In the genomic region with DNA sequence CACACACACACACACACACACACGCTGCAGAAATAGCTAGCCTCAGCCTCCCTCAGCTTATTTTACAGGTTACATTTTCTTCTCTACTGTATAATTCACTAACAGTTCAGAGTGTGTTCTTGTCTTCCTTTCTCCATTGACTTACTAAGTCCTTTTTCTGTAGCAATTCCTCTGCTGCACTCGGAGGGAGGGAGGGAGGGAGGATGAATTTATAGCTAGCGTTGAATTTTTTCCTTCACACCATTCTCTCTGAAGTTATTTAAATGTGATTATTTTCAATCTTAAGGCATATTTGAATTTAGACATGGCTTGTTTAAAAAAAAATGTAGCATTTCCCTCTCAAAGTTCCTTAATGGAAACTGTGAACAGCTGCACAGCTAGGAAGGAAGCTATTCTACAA, we compare ENCODE assay signal across 23 mouse cellular contexts. TPM values are rescaled to one million over a fixed set of nuclear protein-coding genes. Genes with fewer than 3 reads are reported as not detected.
DNase-seq lines count a peak whose midpoint lies in the region; ATAC-seq and TF ChIP-seq lines count a peak whose summit lies in the region.
"Had no signal": no experiment of that assay in that cellular context is flagged by ENCODE, and none has a peak within 500 bp of the region (broad histone marks: within the 10 kb centered on the region; RNA-seq: fewer than 3 reads in every experiment).

No protein-coding gene starts in this region.

- H3K27me3 ChIP-seq in heart, embryonic 12.5 days (replicated peaks), result no peaks in the 10 kb centered on the region
- H3K27me3 ChIP-seq in heart, embryonic 15.5 days, result no peaks in the 10 kb centered on the region
- H3K27me3 ChIP-seq in limb, embryonic 15.5 days, result no peaks in the 10 kb centered on the region
- H3K27me3 ChIP-seq in limb, embryonic 10.5 days (ENCODE audit: low read depth, poor library complexity, severe bottlenecking), result no peaks in the 10 kb centered on the region
- H3K27me3 ChIP-seq: embryonic facial prominence, embryonic 12.5 days; embryonic facial prominence, embryonic 15.5 days; forebrain, embryonic 12.5 days; forebrain, embryonic 15.5 days; hindbrain, embryonic 13.5 days; intestine, embryonic 15.5 days had no signal

- no peak for DNase-seq in heart, adult 18-20 months
- no peak for DNase-seq in heart, postnatal 4 days
- no peak for DNase-seq in limb, embryonic 10.5 days (ENCODE audit: low spot score)
- no peak for DNase-seq in kidney, postnatal 36 days
- DNase-seq: adrenal gland, adult 2 months; adrenal gland, postnatal 14 days; cerebellum, adult 18-20 months; cerebellum, adult 9-10 months; cerebellum, postnatal 14 days; gastrocnemius, postnatal 25 days; kidney, adult 11 months had no signal

- H3K4me1 ChIP-seq in heart, embryonic 12.5 days (replicated peaks), result peaks cover 22% of the 10 kb centered on the region
- H3K4me1 ChIP-seq in heart, embryonic 15.5 days (replicated peaks), result peaks cover 17% of the 10 kb centered on the region
- H3K4me1 ChIP-seq in limb, embryonic 15.5 days, result peaks cover 6% of the 10 kb centered on the region; the same call in 1 of the 2 replicates
- no peaks in the 10 kb centered on the region for H3K4me1 ChIP-seq in limb, embryonic 10.5 days
- peaks cover 19% of the 10 kb centered on the region for H3K4me1 ChIP-seq in olfactory bulb, adult 2 months (ENCODE audit: control insufficient read depth, insufficient read depth, low read length)
- H3K4me1 ChIP-seq: forebrain, embryonic 12.5 days; forebrain, embryonic 15.5 days; hindbrain, embryonic 10.5 days; hindbrain, embryonic 13.5 days had no signal

- H3K4me3 ChIP-seq in heart, embryonic 12.5 days, result no peak overlapping the region
- no peak overlapping the region for H3K4me3 ChIP-seq in heart, embryonic 15.5 days
- H3K4me3 ChIP-seq in limb, embryonic 15.5 days, result no peak overlapping the region
- H3K4me3 ChIP-seq in limb, embryonic 10.5 days, result no peak overlapping the region
- H3K4me3 ChIP-seq in olfactory bulb, adult 2 months (ENCODE audit: insufficient read depth, low read depth, low read length), result no peak overlapping the region
- H3K4me3 ChIP-seq: embryonic facial prominence, embryonic 12.5 days; embryonic facial prominence, embryonic 15.5 days; forebrain, embryonic 12.5 days; forebrain, embryonic 15.5 days; hindbrain, embryonic 10.5 days; hindbrain, embryonic 13.5 days; intestine, embryonic 15.5 days had no signal

- 87% methylated on average over 3 of the region's 3 CpGs for WGBS in heart, embryonic 12.5 days
- 71% methylated on average over 3 of the region's 3 CpGs for WGBS in heart, embryonic 15.5 days
- WGBS in limb, embryonic 15.5 days, result 68% methylated on average over 3 of the region's 3 CpGs
- 87% methylated on average over 3 of the region's 3 CpGs for WGBS in limb, embryonic 10.5 days
- 51% methylated on average over 3 of the region's 3 CpGs for WGBS in olfactory bulb, adult 2 months

- H3K9me3 ChIP-seq in heart, embryonic 12.5 days (replicated peaks), result no peaks in the 10 kb centered on the region
- no peaks in the 10 kb centered on the region for H3K9me3 ChIP-seq in heart, embryonic 15.5 days (replicated peaks)
- no peaks in the 10 kb centered on the region for H3K9me3 ChIP-seq in limb, embryonic 15.5 days
- no peaks in the 10 kb centered on the region for H3K9me3 ChIP-seq in limb, embryonic 10.5 days (replicated peaks)
- H3K9me3 ChIP-seq: embryonic facial prominence, embryonic 12.5 days; embryonic facial prominence, embryonic 15.5 days; forebrain, embryonic 12.5 days; forebrain, embryonic 15.5 days; hindbrain, embryonic 10.5 days; hindbrain, embryonic 13.5 days; intestine, embryonic 15.5 days had no signal

- TF ChIP-seq POLR2A in olfactory bulb, adult 2 months (IDR thresholded peaks at IDR 0.05; ENCODE audit: insufficient read depth, low read depth, low read length), result no peak

- H3K27ac ChIP-seq in heart, embryonic 12.5 days (ENCODE audit: poor library complexity, severe bottlenecking), result peak overlapping the region; percentile 30
- 0 out of 2 replicates have a peak overlapping the region, but pooled peaks have one; percentile 33 for H3K27ac ChIP-seq in heart, embryonic 15.5 days
- 0 out of 2 replicates have a peak overlapping the region, but pooled peaks have one; percentile 27 for H3K27ac ChIP-seq in limb, embryonic 15.5 days
- H3K27ac ChIP-seq in limb, embryonic 10.5 days, result no peak overlapping the region
- peak overlapping the region; percentile 31; the same call in 1 of the 2 replicates for H3K27ac ChIP-seq in olfactory bulb, adult 2 months (ENCODE audit: insufficient read depth, low read depth, low read length)
- H3K27ac ChIP-seq: embryonic facial prominence, embryonic 15.5 days; forebrain, embryonic 12.5 days; forebrain, embryonic 15.5 days; hindbrain, embryonic 10.5 days; hindbrain, embryonic 13.5 days had no signal

- H3K9ac ChIP-seq in heart, embryonic 12.5 days, result no peak overlapping the region
- no peak overlapping the region for H3K9ac ChIP-seq in heart, embryonic 15.5 days
- H3K9ac ChIP-seq in limb, embryonic 15.5 days, result no peak overlapping the region
- H3K9ac ChIP-seq: embryonic facial prominence, embryonic 12.5 days; embryonic facial prominence, embryonic 15.5 days; forebrain, embryonic 12.5 days; forebrain, embryonic 15.5 days; hindbrain, embryonic 13.5 days; intestine, embryonic 15.5 days had no signal

- no peak for TF ChIP-seq CTCF in olfactory bulb, adult 2 months (IDR thresholded peaks at IDR 0.05; ENCODE audit: insufficient read depth, low read depth, low read length)

- peaks cover 11% of the 10 kb centered on the region for H3K36me3 ChIP-seq in heart, embryonic 12.5 days
- H3K36me3 ChIP-seq in heart, embryonic 15.5 days, result no peaks in the 10 kb centered on the region
- no peaks in the 10 kb centered on the region for H3K36me3 ChIP-seq in limb, embryonic 15.5 days
- peaks cover 4% of the 10 kb centered on the region; the same call in 1 of the 2 replicates for H3K36me3 ChIP-seq in limb, embryonic 10.5 days
- H3K36me3 ChIP-seq: embryonic facial prominence, embryonic 15.5 days; forebrain, embryonic 15.5 days; intestine, embryonic 15.5 days had no signal

- no peak overlapping the region for H3K4me2 ChIP-seq in heart, embryonic 12.5 days
- no peak overlapping the region for H3K4me2 ChIP-seq in heart, embryonic 15.5 days
- H3K4me2 ChIP-seq in limb, embryonic 15.5 days, result no peak overlapping the region
- H3K4me2 ChIP-seq: embryonic facial prominence, embryonic 12.5 days; embryonic facial prominence, embryonic 15.5 days; forebrain, embryonic 12.5 days; forebrain, embryonic 15.5 days; hindbrain, embryonic 13.5 days; intestine, embryonic 15.5 days had no signal

- ATAC-seq in heart, embryonic 12.5 days (ENCODE audit: insufficient number of reproducible peaks, low FRiP score), result no peak
- ATAC-seq in heart, embryonic 15.5 days (replicated peaks; ENCODE audit: insufficient number of reproducible peaks, insufficient read depth, low FRiP score, low read depth), result no peak
- no peak for ATAC-seq in limb, embryonic 15.5 days (ENCODE audit: insufficient number of reproducible peaks, low FRiP score, low TSS enrichment, low read depth)
- ATAC-seq: CD4-positive, CD25-positive, alpha-beta regulatory T cell, adult 4 months; forebrain, embryonic 15.5 days; intestine, embryonic 15.5 days had no signal

RNA-seq across cellular contexts. Expression of gene Adcy3, which starts 15.8 kb away (rescaled TPM):
- 7.4 and 7.8 TPM in 2 replicates for polyA plus RNA-seq in heart, embryonic 12.5 days (2016; fragmentation: Nextera tagmentation; extraction: Ambion mirVana)
- 1 to 10 TPM; 3.4 to 5.2 TPM for total RNA-seq in heart, adult 18-20 months (2021)
- polyA plus RNA-seq in heart, embryonic 15.5 days (2015; fragmentation: Nextera tagmentation; extraction: Ambion mirVana), result 4.7 and 7.4 TPM in 2 replicates
- 1 to 10 TPM; 5.5 to 5.7 TPM for total RNA-seq in heart, postnatal 4 days (2021)
- 11.4 and 14.1 TPM in 2 replicates for polyA plus RNA-seq in limb, embryonic 15.5 days (2015; fragmentation: Nextera tagmentation; extraction: Ambion mirVana)
- polyA plus RNA-seq in limb, embryonic 10.5 days (2016; fragmentation: Nextera tagmentation; extraction: Ambion mirVana), result 8.1 and 8.4 TPM in 2 replicates
- polyA plus RNA-seq in olfactory bulb, adult 2 months (2012; ENCODE audit: insufficient read depth, insufficient read length, low replicate concordance, missing spikeins), result not detected in 2 replicates

RNA-seq across cellular contexts. Expression of gene Dnajc27, which starts 34.8 kb away (rescaled TPM):
- 10.1 and 10.6 TPM in 2 replicates for polyA plus RNA-seq in heart, embryonic 12.5 days (2016; fragmentation: Nextera tagmentation; extraction: Ambion mirVana)
- 10 to 100 TPM in 1 of 2 experiments, 1 to 10 TPM in 1; 8.7 to 10.0 TPM for total RNA-seq in heart, adult 18-20 months (2021)
- 7.5 and 7.8 TPM in 2 replicates for polyA plus RNA-seq in heart, embryonic 15.5 days (2015; fragmentation: Nextera tagmentation; extraction: Ambion mirVana)
- 1 to 10 TPM; 8.2 to 9.4 TPM for total RNA-seq in heart, postnatal 4 days (2021)
- polyA plus RNA-seq in limb, embryonic 15.5 days (2015; fragmentation: Nextera tagmentation; extraction: Ambion mirVana), result 5.1 and 5.5 TPM in 2 replicates
- 9.5 and 11.7 TPM in 2 replicates for polyA plus RNA-seq in limb, embryonic 10.5 days (2016; fragmentation: Nextera tagmentation; extraction: Ambion mirVana)
- not detected in 2 replicates for polyA plus RNA-seq in olfactory bulb, adult 2 months (2012; ENCODE audit: insufficient read depth, insufficient read length, low replicate concordance, missing spikeins)
